Mouse (Mus musculus) neural tube, embryonic 11.5 days (tissue): Measurements from ENCODE around the gene Ankrd1. TPM values are rescaled to one million over a fixed set of nuclear protein-coding genes. Genes with fewer than 3 reads are reported as not detected.

Experiments used
- ATAC-seq: fragments of 200-750 bp; cut with Nextera tagmentation; 2 replicates; pipeline ENCODE4 v1.8.0; 2017; ENCODE audit warnings: moderate number of reproducible peaks, mild to moderate bottlenecking, moderate TSS enrichment, moderate library complexity; ENCODE audit not compliant: insufficient read depth, low FRiP score, low TSS enrichment
- DNase-seq: peaks from one replicate; pipeline ENCODE4 v3.0.0-alpha.2; 2015; ENCODE audit warnings: low spot score
- H3K27ac ChIP-seq: fragments of 300-500 bp; sonication (generic); 2 replicates; pipeline ENCODE4 v1.5.1; 2014; ENCODE audit warnings: low read depth, mild to moderate bottlenecking, low read length
- H3K27me3 ChIP-seq: fragments of 300-500 bp; sonication (generic); 2 replicates; pipeline ENCODE4 v1.6.1; 2014; ENCODE audit warnings: mild to moderate bottlenecking, low read length, mixed read lengths; ENCODE audit not compliant: control insufficient read depth, insufficient read depth
- H3K36me3 ChIP-seq: fragments of 300-500 bp; sonication (generic); 2 replicates; pipeline ENCODE4 v1.6.1; 2014; ENCODE audit warnings: mild to moderate bottlenecking, low read length, moderate library complexity, mixed read lengths; ENCODE audit not compliant: control insufficient read depth, insufficient read depth
- H3K4me1 ChIP-seq: fragments of 300-500 bp; sonication (generic); 2 replicates; pipeline ENCODE4 v1.6.1; 2014; ENCODE audit warnings: low read length, mixed read lengths; ENCODE audit not compliant: control insufficient read depth, insufficient read depth
- H3K4me2 ChIP-seq: fragments of 300-500 bp; sonication (generic); 2 replicates; pipeline ENCODE4 v1.6.1; 2014; ENCODE audit warnings: low read depth, mild to moderate bottlenecking, moderate library complexity
- H3K4me3 ChIP-seq: fragments of 300-500 bp; sonication (generic); 2 replicates; pipeline ENCODE4 v1.5.1; 2014; ENCODE audit warnings: low read depth, low read length
- H3K9ac ChIP-seq: fragments of 300-500 bp; sonication (generic); 2 replicates; pipeline ENCODE4 v1.6.1; 2014; ENCODE audit warnings: mild to moderate bottlenecking, low read length
- H3K9me3 ChIP-seq: fragments of 300-500 bp; sonication (generic); 2 replicates; pipeline ENCODE4 v1.6.1; 2016; ENCODE audit warnings: low read length; ENCODE audit not compliant: control insufficient read depth
- WGBS: fragments of 180-500 bp; shearing (Covaris S2); extraction: QIAGEN DNeasy Blood & Tissue Kit; methylation state at CpG from one replicate; pipeline ENCODE4 v1.1.7; 2014; 5-methylcytosine and 5-hydroxymethylcytosine counted together
- polyA plus RNA-seq: library from polyadenylated mRNA; unstranded; fragments of >200 nt; fragmentation: Nextera tagmentation; extraction: Ambion mirVana; gene quantifications from 2 replicates; pipeline ENCODE4 v1.2.1, GENCODE M21; 2014

The Ankrd1 gene
- polyA plus RNA-seq, 1 experiment from 2014 or later = 1.5 TPM

GRCm38 (mm10) chr19:36143571-36143970 is 23.7 kb upstream of the Ankrd1 start:
- no peaks in the 10 kb centered on the region for H3K4me1 ChIP-seq
- H3K4me3 ChIP-seq = no peak overlapping the region
- DNase-seq (no peak), ATAC-seq (no peak)
- no peak overlapping the region for H3K4me2 ChIP-seq
- no peaks in the 10 kb centered on the region for H3K9me3 ChIP-seq
- H3K27ac ChIP-seq = no peak overlapping the region
- no peaks in the 10 kb centered on the region for H3K27me3 ChIP-seq
- 95% methylated on average over 2 of the region's 2 CpGs for WGBS
- no peaks in the 10 kb centered on the region for H3K36me3 ChIP-seq
- H3K9ac ChIP-seq = no peak overlapping the region

- H3K4me1 ChIP-seq = no peaks in the 10 kb centered on the region
- 70% methylated on average over 5 of the region's 5 CpGs for WGBS
- H3K4me3 ChIP-seq = no peak overlapping the region
- no peak overlapping the region for H3K4me2 ChIP-seq
- H3K27ac ChIP-seq = no peak overlapping the region
- no peak for DNase-seq
- no peak for ATAC-seq
- H3K36me3 ChIP-seq = no peaks in the 10 kb centered on the region
- H3K9ac ChIP-seq = no peak overlapping the region
- no peaks in the 10 kb centered on the region for H3K9me3 ChIP-seq
- no peaks in the 10 kb centered on the region for H3K27me3 ChIP-seq
These were observed 13.8 kb upstream of the Ankrd1 start for GRCm38 (mm10) chr19:36133731-36134130.

GRCm38 (mm10) chr19:36133064-36133463 is 13.2 kb upstream of the Ankrd1 start:
- H3K9ac ChIP-seq = no peak overlapping the region
- no peaks in the 10 kb centered on the region for H3K4me1 ChIP-seq
- H3K4me2 ChIP-seq = no peak overlapping the region

GRCm38 (mm10) chr19:36131990-36132389 is 12.1 kb upstream of the Ankrd1 start:
- Histone ChIP-seq H3K9ac (no peak overlapping the region), H3K9me3 (no peaks in the 10 kb centered on the region), H3K27me3 (no peaks in the 10 kb centered on the region), H3K4me2 (no peak overlapping the region), H3K27ac (no peak overlapping the region), H3K4me3 (no peak overlapping the region), H3K4me1 (no peaks in the 10 kb centered on the region), H3K36me3 (no peaks in the 10 kb centered on the region)
- ATAC-seq (no peak), DNase-seq (no peak)
- WGBS = 78% methylated on average over 6 of the region's 6 CpGs

More at GRCm38 (mm10) chr19:36133064-36133463, 13.2 kb upstream of the Ankrd1 start:
- ATAC-seq (no peak), DNase-seq (no peak)
- 92% methylated on average over 6 of the region's 6 CpGs for WGBS
- no peaks in the 10 kb centered on the region for H3K36me3 ChIP-seq
- H3K27ac ChIP-seq = no peak overlapping the region
- no peak overlapping the region for H3K4me3 ChIP-seq
- no peaks in the 10 kb centered on the region for H3K27me3 ChIP-seq
- H3K9me3 ChIP-seq = no peaks in the 10 kb centered on the region

- no peak for ATAC-seq
- WGBS = 63% methylated on average over 2 of the region's 2 CpGs
- Histone ChIP-seq H3K4me1 (no peaks in the 10 kb centered on the region), H3K9me3 (no peaks in the 10 kb centered on the region), H3K9ac (no peak overlapping the region), H3K36me3 (no peaks in the 10 kb centered on the region), H3K4me3 (no peak overlapping the region), H3K27me3 (no peaks in the 10 kb centered on the region), H3K4me2 (no peak overlapping the region), H3K27ac (no peak overlapping the region)
- no peak for DNase-seq
These were observed 10.3 kb upstream of the Ankrd1 start for GRCm38 (mm10) chr19:36130181-36130580.

GRCm38 (mm10) chr19:36129643-36130042 is 9.7 kb upstream of the Ankrd1 start:
- 52% methylated on average over 12 of the region's 12 CpGs for WGBS
- no peaks in the 10 kb centered on the region for H3K27me3 ChIP-seq
- H3K4me3 ChIP-seq = no peak overlapping the region
- DNase-seq (no peak), ATAC-seq (no peak)
- no peaks in the 10 kb centered on the region for H3K9me3 ChIP-seq
- no peak overlapping the region for H3K4me2 ChIP-seq
- H3K36me3 ChIP-seq = no peaks in the 10 kb centered on the region
- H3K4me1 ChIP-seq = no peaks in the 10 kb centered on the region
- H3K9ac ChIP-seq = no peak overlapping the region
- no peak overlapping the region for H3K27ac ChIP-seq

GRCm38 (mm10) chr19:36129213-36129612 is 9.3 kb upstream of the Ankrd1 start:
- no peaks in the 10 kb centered on the region for H3K27me3 ChIP-seq
- H3K36me3 ChIP-seq = no peaks in the 10 kb centered on the region
- no peaks in the 10 kb centered on the region for H3K4me1 ChIP-seq
- no peak overlapping the region for H3K4me2 ChIP-seq
- 52% methylated on average over 9 of the region's 9 CpGs for WGBS
- no peaks in the 10 kb centered on the region for H3K9me3 ChIP-seq
- DNase-seq (no peak), ATAC-seq (no peak)
- H3K4me3 ChIP-seq = no peak overlapping the region
- H3K9ac ChIP-seq = no peak overlapping the region
- no peak overlapping the region for H3K27ac ChIP-seq

GRCm38 (mm10) chr19:36128440-36128839 is 8.5 kb upstream of the Ankrd1 start:
- Histone ChIP-seq H3K4me2 (no peak overlapping the region), H3K27me3 (no peaks in the 10 kb centered on the region), H3K36me3 (no peaks in the 10 kb centered on the region), H3K4me1 (no peaks in the 10 kb centered on the region), H3K4me3 (no peak overlapping the region), H3K9me3 (no peaks in the 10 kb centered on the region), H3K9ac (no peak overlapping the region), H3K27ac (no peak overlapping the region)
- 97% methylated on average over 3 of the region's 3 CpGs for WGBS
- DNase-seq (no peak), ATAC-seq (no peak)

- H3K9ac ChIP-seq = no peak overlapping the region
- H3K4me3 ChIP-seq = no peak overlapping the region
- ATAC-seq (no peak), DNase-seq (no peak)
- no peak overlapping the region for H3K4me2 ChIP-seq
- WGBS = 69% methylated on average over 1 of the region's 1 CpGs
- H3K27me3 ChIP-seq = no peaks in the 10 kb centered on the region
- H3K36me3 ChIP-seq = no peaks in the 10 kb centered on the region
- no peaks in the 10 kb centered on the region for H3K9me3 ChIP-seq
- no peak overlapping the region for H3K27ac ChIP-seq
- H3K4me1 ChIP-seq = no peaks in the 10 kb centered on the region
These were observed 4.3 kb upstream of the Ankrd1 start for GRCm38 (mm10) chr19:36124203-36124602.
